Mouse (Mus musculus): ENCODE results near the gene Mx1. TPM values are rescaled to one million over a fixed set of nuclear protein-coding genes. Genes with fewer than 3 reads are reported as not detected.
A peak's percentile ranks its signal among the peaks of the same experiment; 100 is the strongest.

Gene Mx1
- total RNA-seq (2021): under 1 TPM; 0.38 to 0.99 TPM
- long read RNA-seq, experiment 1: 0 reads
- long read RNA-seq, experiment 2: 0 reads

- no peak for DNase-seq
Measured at GRCm38 (mm10) chr16:97462481-97463181, at the start of gene Mx1. Gene Mx1, minus strand, starts transcription at chr16:97462907.

GRCm38 (mm10) chr16:97512347-97512751 lies 49.6 kb upstream of the Mx1 start:
- no peak for DNase-seq

DNA sequence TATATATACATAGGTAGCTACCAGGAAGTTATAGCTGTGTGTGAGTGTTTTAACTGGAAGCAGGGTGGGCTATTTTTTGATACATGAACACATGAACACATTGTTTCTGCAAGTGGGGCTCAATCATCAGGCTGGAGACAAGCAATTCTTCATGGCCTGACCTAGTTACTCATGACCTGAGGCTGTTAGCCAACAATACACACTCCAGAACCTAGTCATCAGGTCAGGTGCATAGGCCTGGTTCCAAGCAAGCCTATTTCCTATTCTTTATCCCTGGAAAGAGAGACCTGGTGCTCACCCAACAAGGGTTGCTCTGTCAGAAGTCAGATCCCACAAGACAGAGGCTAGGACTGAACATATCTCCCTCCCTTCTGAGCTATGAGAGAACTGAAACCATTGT lies 48.8 kb upstream of the Mx1 start:
- DNase-seq: no peak

GRCm38 (mm10) chr16:97510849-97511248 lies 48.1 kb upstream of the Mx1 start:
- DNase-seq: no peak

- no peak for DNase-seq
Measured at GRCm38 (mm10) chr16:97507783-97508182, 45.1 kb upstream of the Mx1 start.

DNA sequence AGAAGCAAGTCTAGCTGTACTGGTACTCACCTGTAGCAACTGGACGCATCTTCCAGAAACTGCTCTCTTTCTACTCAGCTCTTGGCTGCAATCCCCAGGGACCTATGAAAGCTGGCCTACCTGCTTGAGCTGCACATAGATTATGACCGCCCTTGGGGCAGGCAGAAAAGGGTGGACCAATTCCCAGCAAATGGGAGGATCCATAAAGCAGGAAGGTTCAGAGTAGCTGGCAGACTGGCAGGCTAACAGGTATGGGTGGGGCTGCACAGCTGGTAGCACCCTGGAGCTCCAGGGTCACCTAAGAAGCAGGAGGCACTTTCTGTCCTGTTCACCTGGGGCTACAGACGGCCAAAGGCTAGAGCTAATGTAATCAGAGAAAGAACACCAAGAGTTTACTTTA lies 42.1 kb upstream of the Mx1 start:
- DNase-seq: no peak

GRCm38 (mm10) chr16:97503849-97504248 lies 41.1 kb upstream of the Mx1 start:
- DNase-seq: no peak

DNA sequence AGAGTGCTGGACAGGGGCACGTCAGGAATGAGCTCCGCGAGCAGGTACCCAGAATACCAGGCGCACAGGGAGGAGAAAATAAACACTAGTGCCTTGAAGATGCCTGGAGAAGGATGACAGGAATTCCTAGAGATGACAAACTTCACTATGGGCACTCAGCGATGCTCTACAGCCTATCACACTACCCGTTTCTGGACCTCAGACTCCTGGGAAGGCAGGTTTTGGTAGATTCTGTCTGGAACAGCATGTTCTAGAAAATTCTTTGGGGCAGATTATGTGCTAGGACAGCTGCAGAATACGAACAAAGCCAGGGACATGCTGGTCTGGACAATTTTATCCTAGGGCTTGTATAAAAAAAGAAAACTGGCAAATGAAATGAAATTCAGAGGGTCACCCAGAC lies 38.2 kb upstream of the Mx1 start:
- DNase-seq: no peak

GRCm38 (mm10) chr16:97499450-97499849 lies 36.7 kb upstream of the Mx1 start:
- DNase-seq: no peak

GRCm38 (mm10) chr16:97498139-97498538 lies 35.4 kb upstream of the Mx1 start:
- no peak for DNase-seq

GRCm38 (mm10) chr16:97497682-97498081 lies 35.0 kb upstream of the Mx1 start:
- no peak for DNase-seq

DNA sequence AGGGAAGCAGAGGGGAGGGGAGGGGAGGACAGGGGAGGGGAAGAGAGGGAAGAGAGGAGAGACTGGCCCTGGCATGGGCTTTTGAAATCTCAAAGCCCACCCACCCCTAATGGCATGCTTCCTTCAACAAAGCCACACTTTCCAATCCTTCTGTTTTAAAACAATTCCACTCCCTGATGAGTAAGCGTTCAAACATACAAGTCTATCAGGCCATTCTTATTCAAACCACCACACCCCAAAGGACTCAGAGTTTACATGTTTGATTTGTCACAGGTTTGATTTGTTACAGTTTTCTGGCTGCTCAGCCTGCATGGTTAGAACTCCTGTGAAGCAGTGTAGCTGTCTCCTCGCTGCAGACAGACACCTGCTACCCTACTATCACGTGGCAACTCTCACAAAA lies 33.3 kb upstream of the Mx1 start:
- no peak for DNase-seq

- DNase-seq: no peak
Measured at GRCm38 (mm10) chr16:97492369-97492768, 29.7 kb upstream of the Mx1 start.

- no peak for DNase-seq
Measured at GRCm38 (mm10) chr16:97478655-97479054, 15.9 kb upstream of the Mx1 start.

DNA sequence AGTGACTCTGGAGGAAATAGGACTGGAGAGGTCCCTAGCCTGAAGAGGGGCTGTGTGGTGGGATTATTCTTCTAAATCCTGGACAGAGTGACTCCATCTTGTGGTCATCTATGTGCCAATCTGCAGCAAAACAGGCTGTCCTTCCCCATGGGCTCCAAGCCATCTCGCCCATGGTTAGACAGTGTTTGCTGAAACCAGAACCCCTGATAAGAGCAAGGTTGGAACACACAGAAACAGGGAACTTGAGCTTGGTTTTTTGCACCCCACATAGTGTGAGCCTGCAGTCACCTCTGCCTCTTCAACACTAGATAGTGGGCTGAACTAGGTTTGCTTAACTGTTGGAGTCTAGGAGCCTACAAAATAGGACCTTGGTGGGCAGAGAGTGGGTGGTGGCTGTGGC lies 13.8 kb upstream of the Mx1 start:
- no peak for DNase-seq

DNA sequence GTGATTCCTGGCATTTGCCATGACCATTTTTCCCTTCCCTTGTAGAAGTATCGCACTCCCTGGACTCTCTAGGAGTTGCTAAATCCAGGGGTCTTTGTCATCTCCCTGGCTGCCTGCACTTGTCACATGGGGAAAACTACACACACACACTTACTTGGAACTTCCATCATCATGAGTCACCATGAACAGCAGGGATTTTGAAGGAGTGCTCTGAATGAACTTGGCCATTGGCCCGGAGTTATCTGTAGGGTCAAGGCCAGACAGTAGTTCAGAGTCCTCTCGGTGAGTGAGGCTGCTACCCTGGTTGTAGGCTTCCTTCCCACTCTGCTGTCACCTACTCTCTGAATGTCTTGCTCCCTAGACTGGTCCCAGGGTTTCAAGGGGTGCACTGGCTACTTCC lies 12.9 kb upstream of the Mx1 start:
- peak; percentile 26 for DNase-seq

DNA sequence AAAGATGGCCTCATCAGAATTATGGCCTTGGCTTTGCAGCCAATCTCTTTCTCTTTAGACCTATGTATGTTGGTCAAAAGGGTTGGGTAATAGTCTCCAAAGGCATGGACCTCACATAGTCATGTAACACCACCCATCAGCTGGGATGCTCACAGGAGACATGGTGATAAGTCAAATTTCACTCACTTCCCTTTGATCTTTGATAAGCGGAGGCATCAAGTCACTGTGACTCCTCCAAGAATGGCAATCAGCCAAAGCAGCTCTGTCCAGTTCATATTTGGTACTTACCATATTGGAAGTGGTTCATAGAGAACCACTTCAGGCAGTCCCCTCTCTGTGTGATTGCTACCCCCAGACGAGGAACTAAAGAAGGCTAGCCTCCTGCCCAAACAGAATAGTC lies 12.0 kb upstream of the Mx1 start:
- no peak for DNase-seq

DNA sequence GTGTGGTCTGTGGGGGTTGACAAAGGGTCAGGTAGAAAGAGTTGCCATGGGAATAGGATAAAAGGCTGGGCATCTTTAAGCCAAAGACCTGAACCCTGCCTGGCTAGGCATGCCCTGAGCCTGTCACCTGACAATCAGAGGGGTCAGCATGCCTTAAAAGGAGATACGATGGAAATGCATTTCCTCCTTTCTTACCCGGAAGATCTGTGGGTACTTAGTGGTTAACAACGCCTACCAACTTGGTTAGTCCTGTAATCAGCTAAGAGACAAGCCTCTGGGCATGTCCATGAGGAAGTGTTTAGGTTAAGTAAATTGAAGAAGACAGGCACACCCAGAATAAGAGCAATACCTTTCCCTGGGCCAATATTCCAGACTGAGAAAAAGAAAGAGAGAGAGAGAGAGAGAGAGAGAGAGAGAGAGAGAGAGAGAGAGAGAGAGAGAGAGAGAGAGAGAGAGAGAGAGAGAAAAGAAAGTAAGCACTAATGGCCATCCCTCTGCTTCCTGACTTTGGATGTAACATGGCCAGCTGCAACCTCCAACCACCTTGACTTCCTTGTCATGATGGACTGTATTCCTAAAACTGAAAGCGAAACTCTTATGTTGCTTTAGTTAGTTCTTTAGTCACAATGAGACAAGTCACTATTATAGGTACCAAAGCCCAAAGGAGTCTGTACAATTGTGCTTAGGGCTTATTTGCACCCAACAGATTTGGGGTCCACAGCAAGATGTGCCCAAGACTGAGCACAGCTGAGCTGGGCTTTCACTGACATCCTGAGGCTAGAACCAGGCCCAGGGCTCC lies 5.5 kb upstream of the Mx1 start:
- no peak for DNase-seq

- no peak for DNase-seq
Measured at GRCm38 (mm10) chr16:97467472-97467871, 4.8 kb upstream of the Mx1 start.

- DNase-seq: no peak
Measured at GRCm38 (mm10) chr16:97466182-97466957, 3.7 kb upstream of the Mx1 start.

DNA sequence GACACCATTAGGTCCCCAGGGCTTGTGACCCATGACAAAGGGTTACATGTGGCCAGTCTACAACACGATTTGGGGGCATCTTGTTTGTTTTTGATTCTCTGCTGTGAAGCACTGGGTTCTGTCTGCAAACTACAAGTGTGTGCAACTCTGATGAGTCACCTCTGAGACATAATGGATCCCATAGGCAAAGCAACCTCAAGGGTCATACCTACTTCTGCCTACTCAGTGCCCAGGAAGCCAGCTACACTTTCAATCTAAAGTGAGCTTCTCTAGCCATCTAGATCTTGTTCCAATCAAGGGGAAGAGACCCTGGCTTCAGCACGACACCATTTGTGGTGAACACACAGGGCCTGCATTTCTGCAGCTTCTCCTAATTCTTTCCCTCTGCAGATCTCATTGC lies 1.4 kb downstream of the Mx1 start:
- DNase-seq: no peak

GRCm38 (mm10) chr16:97459831-97460230 lies 2.9 kb downstream of the Mx1 start:
- DNase-seq: no peak

DNA sequence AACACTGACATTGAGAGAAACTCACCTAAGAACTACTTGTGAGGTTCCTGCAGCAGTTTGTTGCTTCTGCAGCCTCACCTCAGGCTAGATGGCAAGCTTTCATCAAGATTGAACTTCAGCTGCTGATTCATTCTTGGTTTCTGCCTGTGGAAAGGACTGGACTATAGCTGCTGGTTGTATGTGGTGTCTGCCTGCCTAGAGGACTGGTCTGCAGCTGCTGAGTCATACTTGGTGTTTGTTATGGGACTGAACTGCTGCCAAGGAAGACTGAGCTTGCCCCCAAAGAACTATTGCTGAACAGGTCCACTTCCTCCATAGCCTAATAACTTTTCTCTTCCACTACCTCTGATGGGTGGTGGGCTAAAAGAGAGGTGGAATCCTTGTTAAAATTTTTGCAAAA lies 15.3 kb downstream of the Mx1 start:
- DNase-seq: no peak
